Mouse (Mus musculus) right cerebral cortex, postnatal 14 days (tissue): ENCODE measurements at regions not wholly inside any gene's neighbourhood (a gene's known extent, or its start where the extent isn't known, plus 50 kb on each side); places are given as distances from the start of the nearest gene placed in this dataset.
A peak's percentile ranks its signal among the peaks of the same experiment; 100 is the strongest.
"Not testable (repeated sequence)": the region's sequence is repeated elsewhere in the genome, so short reads cannot be mapped to it uniquely, and the experiment has no call there.

Experiments used
- DNase-seq: peaks from one replicate; pipeline ENCODE4 v3.0.0; 2022

- DNase-seq = not testable (repeated sequence)
Measured at GRCm38 (mm10) chr6:48341367-48341766, 54.0 kb upstream of the Krba1 start.

GRCm38 (mm10) chr6:48336964-48337363, 58.4 kb upstream of the Krba1 start:
- not testable (repeated sequence) for DNase-seq

- no peak for DNase-seq
Measured at GRCm38 (mm10) chr6:48288011-48288410, 107.4 kb upstream of the Krba1 start.

DNA sequence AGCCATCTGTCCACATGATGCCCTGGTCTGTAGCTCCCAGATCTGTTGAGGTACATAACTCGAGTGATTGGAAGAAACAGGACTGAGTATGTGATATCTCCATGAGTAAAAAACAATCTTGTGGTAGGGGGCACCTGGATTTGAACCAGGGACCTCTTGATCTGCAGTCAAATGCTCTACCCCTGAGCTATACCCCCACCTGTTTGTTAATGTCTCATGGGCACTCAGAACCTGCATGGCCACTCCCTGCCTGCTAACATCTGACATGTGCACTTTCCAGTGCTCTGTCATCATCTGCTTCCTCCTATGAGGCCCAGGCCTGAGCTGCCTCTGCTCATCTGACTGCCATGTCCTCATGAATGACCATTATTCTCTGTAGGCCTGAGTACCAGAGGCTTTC, 115.7 kb upstream of the Krba1 start:
- DNase-seq = not testable (repeated sequence)

GRCm38 (mm10) chr6:48261563-48261962, 133.8 kb upstream of the Krba1 start:
- not testable (repeated sequence) for DNase-seq

DNA sequence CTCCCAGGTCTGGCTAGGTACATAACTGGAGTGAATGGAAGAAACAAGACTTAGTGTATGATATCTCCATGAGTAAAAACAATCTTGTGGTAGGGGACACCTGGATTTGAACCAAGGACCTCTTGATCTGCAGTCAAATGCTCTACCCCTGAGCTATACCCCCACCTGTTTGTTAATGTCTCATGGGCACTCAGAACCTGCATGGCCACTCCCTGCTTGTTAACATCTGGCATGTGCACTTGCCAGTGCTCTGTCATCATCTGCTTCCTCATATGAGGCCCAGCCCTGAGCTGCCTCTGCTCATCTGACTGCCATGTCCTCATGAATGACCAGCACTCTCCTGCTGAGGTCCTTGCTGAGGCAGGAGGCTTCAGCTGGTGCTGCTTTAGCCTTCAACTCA, 142.4 kb upstream of the Krba1 start:
- not testable (repeated sequence) for DNase-seq

DNA sequence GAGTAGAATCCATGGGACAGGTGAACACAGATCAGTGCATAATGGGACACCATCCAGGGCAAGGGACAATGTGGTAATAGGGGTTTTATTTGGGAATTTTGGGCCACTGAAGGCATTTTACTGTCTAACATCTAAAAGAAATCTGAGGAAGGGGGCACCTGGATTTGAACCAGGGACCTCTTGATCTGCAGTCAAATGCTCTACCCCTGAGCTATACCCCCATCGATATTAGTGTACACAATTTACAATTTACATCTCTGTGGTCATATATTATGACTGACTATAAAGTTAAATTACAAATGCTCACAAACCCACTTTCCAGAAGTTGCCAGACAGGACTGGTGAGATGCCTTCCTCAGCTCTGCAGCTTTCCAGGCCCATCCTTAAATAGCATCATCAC, 143.4 kb upstream of the Krba1 start:
- no peak for DNase-seq

DNA sequence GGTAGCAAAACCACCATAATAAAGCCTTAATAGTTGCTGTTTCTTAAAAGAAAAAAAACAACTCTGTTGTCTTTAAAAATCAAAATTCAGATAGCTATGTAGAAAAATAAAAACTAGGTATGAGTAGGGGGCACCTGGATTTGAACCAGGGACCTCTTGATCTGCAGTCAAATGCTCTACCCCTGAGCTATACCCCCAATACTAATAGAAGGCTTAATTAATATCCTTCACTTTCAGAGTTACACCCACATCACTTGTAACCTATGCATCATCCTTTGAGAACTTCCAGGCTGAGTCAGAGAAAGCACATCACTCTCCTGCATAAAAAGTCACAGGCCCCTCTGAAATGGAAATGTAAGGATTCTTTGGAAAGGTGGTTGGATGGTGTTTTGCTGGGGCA, 151.2 kb upstream of the Krba1 start:
- DNase-seq = not testable (repeated sequence)

DNA sequence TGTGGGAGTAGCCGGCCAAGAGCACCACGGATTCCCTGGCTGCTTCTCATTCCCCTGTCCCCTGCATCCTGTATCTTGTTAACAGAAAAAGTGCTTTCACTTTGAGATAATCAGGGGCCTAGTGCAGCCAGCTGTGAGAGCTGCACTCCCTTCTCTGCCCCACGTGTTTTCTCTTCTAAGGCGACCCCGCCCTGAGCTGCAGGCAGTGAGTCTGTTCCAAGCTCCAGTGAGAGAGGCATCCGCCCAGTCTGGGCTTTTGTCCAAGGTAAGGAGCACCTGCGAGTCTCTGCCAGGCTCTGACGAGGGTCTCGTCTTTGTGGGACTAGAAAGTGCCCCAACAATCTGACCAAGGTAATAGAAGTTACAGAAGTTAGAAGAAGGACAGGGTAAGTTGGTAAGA, 141.0 kb upstream of the Zfp746 start:
- no peak for DNase-seq

- no peak for DNase-seq
Measured at GRCm38 (mm10) chr6:48224206-48224605, 137.8 kb upstream of the Zfp746 start.

DNA sequence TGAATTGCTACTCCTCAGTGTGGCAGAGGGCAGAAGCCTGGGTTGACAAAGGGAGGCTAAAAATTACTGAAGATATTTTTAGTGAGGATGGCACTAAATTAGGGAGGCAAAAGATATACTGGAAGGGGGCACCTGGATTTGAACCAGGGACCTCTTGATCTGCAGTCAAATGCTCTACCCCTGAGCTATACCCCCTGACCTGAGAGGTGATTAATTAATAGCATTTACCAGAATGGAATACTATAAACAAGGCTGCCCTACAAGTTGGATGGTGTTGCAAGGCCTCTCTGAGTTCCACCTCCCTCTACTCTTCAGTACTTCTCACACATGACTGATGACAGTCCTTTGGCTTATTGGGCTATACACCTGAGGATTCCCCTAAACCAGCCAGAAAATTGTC, 136.6 kb upstream of the Zfp746 start:
- no peak for DNase-seq

DNA sequence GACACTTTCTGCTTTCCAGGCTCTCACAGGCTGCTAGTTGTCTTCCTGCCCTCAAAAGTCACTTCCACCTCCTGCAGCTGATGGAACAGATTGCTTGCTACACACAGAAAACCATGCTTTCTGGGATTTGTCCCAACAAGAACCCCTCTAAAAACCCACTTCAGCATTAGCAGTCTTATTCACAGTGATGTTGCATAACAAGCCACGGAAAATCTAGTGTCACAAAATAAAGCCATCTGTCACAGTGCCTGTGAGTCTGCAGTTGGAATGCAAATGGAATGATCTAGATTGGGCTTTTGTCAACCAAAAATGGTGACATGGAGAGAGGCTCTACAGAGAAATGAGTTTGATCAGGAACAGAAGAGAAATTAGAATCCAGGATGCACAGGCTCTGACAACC, 135.4 kb upstream of the Zfp746 start:
- not testable (repeated sequence) for DNase-seq

GRCm38 (mm10) chr6:48215212-48215611, 128.8 kb upstream of the Zfp746 start:
- no peak for DNase-seq

DNA sequence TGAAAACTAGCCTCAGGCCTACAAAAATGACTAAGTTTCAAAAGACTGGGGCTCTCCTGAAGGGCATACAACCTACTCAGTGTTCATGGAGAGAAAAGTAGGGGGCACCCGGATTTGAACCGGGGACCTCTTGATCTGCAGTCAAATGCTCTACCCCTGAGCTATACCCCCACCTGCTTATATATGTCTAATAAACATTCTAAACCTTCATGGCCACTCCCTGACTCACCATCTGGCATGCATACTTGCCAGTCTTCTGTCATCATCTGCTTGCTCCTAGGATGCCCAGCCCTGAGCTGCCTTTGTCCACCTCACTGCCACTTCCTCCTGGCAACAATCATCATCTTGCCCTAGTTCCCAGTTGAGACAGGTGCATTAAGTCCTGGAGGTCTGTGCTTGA, 123.3 kb upstream of the Zfp746 start:
- DNase-seq = no peak

DNA sequence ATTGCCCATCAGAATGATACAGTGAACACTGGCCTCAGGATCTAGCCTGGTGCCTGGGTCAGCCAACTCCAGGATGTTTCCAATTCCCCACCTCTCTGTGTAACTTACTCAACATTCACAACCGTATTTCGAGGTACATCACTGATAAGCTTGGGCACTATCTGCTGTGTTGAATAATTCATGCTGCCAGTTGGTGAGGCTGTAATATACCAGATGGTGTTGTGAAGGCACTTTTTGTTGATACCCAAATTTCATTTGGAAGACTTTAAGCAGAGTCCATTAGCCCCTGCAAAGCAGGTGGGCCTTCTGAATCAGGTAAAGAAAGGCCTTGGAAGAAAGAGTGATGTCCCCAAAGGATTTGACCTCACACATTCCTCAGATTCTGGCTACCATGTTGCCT, 122.7 kb upstream of the Zfp746 start:
- no peak for DNase-seq

- no peak for DNase-seq
Measured at GRCm38 (mm10) chr6:48205722-48206121, 119.3 kb upstream of the Zfp746 start.

DNA sequence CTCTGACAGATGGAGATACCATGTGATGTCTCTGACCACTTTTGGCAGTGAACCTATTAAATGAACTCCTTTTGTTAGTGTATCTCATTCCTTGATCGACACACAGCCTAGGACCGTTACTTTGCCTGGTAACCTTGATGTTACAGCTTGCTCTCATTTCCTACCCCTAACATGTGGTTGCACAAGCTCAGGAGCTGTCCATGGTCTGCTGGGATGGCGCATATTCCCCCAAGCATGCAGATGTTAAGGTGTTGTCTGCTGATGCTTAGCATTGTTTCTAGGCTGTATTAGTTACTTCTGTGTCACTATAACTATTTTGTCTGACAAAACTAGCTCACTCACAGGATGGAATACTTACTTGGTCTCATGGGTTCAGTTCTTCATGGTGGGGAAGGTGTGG, 113.6 kb upstream of the Zfp746 start:
- DNase-seq = no peak

- DNase-seq = no peak
Measured at GRCm38 (mm10) chr6:48198806-48199205, 112.4 kb upstream of the Zfp746 start.

GRCm38 (mm10) chr6:48197696-48198378, 111.4 kb upstream of the Zfp746 start:
- DNase-seq = no peak

- not testable (repeated sequence) for DNase-seq
Measured at GRCm38 (mm10) chr6:48188363-48188762, 102.0 kb upstream of the Zfp746 start.

- DNase-seq = no peak
Measured at GRCm38 (mm10) chr6:48185311-48185710, 98.9 kb upstream of the Zfp746 start.

DNA sequence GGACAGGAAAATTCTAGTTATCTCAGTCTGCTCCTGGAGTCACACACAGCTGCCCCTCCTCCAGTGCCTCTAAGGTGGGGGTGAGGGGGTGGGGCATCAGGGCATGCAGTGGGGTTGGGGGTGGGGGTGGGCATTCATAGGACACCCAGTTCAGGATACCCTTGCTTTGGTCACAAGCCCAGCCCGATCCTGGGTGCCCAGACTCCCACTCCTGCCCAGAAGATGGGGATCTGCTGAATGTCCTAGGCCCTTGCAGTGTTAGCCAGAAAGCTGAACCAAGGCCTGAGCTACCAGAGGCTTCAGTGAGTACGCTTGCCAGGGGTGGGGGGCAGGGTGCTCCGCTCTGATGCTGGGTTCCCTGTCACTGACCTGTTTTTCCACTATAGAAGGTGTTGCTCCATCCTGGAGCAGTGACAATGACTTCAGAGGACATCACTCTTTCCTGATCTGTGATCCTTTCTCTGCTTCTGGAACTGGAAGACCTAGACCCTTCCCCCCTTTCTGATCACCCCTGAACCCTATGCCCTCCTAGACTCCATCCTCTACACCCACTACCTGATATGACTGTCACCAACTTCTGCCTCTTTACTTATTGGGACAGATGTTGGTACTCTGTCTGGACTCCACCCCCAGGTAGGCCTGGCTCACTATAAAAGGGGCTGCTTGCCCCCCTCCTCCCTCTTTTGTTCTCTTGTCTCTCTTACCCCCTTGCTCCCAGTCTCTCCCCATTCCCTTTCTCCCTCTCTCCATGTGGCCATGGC, 92.1 kb upstream of the Zfp746 start:
- DNase-seq = no peak

GRCm38 (mm10) chr6:48177936-48178335, 91.5 kb upstream of the Zfp746 start:
- DNase-seq = peak; percentile 72

- DNase-seq = no peak
Measured at GRCm38 (mm10) chr6:48175234-48175633, 88.8 kb upstream of the Zfp746 start.

- not testable (repeated sequence) for DNase-seq
Measured at GRCm38 (mm10) chr6:48172769-48173168, 86.4 kb upstream of the Zfp746 start.
